Mouse (Mus musculus) CH12F3 (cell line): ENCODE results near the gene 8030411F24Rik.

Experiments used
- in situ Hi-C: fragments of 300-500 bp; cut with MboI; formaldehyde crosslinking; loops from 2 replicates; pipeline ENCODE4 v1.14.3; 2020; ENCODE audit warnings: low sequenced_read_pairs

The 8030411F24Rik gene

GRCm38 (mm10) chr2:148781709-148782108 is at the start of gene 8030411F24Rik:
TSS of gene 8030411F24Rik (plus strand) at chr2:148782009.
- in situ Hi-C loops, result no loop called here

GRCm38 (mm10) chr2:148732327-148733000 is 49.3 kb upstream of the 8030411F24Rik start, which contains the start of gene Napb:
TSS of gene Napb (minus strand) at chr2:148732467.
- in situ Hi-C loops, result no loop called here

GRCm38 (mm10) chr2:148743001-148743400 is 38.8 kb upstream of the 8030411F24Rik start:
- in situ Hi-C loops, result no loop called here

DNA sequence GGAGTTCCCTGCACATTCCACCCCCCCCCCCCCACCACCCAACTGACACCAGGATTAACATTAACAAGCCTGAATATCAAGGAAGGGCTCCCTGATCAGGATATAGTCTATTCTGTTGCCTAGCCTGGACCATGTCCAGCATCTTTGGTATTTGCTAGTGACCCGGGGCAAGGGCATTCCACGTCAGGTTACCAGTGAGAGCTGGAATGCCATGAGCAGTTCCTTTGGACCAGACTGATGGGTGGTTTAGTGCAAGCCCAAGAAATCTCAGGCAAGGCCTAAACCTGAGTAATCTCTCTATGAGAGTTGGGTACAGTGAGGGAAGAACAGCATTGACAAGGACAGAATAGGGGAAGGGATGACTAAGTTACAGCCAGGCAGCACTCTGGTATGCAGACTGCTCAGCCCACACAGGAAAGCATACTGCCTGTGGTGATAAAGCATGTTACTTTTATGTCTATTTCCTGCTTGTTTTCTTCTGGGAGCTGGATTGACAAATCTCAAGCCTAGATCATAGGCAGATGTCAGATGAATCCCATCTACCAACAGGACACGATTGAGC is 37.9 kb upstream of the 8030411F24Rik start:
- in situ Hi-C loops, result no loop called here

GRCm38 (mm10) chr2:148750058-148750457 is 31.8 kb upstream of the 8030411F24Rik start, which contains the start of gene Cstl1:
TSS of gene Cstl1 (plus strand) at chr2:148750358.
- in situ Hi-C loops, result loop anchor here (25.0 kb wide), 1 partner anchor 162 kb away; no protein-coding TSS in a partner anchor

DNA sequence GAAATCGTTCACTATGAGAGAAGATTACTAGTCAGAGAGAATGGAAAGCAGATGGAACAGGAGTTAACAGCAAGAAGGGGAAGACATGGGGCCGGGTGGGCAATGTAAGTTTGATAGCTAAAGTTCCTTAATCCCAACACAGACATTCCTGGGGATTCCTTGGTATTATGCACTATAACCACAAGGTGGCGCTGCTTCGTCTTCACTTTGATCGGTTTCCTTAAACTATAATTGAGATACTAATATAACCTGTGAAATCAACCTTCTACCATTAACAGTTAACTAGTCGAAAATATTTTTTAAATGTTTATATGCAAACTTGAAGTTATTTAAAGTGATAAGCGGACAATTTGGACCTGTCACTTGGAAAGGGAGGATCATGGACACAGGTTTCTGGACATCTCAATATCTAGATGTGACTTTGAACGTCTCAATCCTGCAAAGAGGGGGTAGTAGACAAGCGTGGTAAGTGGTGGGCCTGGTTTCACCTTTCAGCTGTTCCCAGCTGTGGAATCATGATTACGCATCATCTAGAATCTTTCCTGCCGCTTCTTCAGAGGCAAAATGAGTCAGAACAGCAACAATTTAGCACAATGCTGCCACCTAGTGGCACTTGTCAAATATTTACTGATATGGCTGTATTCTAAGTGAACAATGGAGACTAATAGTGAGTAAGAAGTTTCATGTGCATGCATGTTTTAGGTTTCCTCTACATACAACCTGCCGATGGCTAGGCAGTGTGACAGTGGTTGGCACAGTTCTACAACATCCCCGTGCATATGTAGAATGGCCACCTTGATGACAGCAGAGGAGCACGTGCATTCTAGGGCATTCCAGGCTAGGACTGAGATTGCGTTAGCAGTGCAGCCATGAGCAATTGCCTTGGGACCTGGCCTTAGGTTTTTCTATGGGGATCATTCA is 29.7 kb upstream of the 8030411F24Rik start:
- in situ Hi-C loops, result loop anchor here (25.0 kb wide), 1 partner anchor 160 kb away; no protein-coding TSS in a partner anchor

DNA sequence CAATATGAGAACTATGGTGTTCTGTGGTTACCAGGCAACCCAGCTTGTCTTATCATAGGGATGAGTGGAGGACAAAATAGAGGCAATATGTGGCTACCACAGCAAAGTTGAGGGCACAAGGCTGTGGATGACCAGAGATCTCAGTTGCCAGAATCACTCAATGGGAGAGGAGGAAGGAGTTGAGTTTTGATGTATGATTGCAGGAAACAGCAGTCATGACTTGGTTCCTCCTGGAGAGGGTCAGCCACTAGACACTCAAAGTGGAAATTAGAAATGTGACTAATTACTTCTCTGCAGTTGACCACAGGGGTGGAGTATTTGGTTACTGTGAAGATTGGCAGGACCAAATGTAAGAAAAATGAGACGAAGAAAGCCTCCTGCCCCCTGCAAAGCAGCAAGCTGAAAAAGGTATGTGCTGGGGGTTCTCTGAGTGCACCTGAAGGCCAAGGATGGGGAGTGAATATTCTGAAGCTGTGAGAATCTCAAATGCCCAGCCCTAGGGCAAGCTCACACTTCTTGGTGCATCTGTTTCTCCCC is 27.4 kb upstream of the 8030411F24Rik start:
- in situ Hi-C loops, result loop anchor here (25.0 kb wide), 1 partner anchor 158 kb away; no protein-coding TSS in a partner anchor

DNA sequence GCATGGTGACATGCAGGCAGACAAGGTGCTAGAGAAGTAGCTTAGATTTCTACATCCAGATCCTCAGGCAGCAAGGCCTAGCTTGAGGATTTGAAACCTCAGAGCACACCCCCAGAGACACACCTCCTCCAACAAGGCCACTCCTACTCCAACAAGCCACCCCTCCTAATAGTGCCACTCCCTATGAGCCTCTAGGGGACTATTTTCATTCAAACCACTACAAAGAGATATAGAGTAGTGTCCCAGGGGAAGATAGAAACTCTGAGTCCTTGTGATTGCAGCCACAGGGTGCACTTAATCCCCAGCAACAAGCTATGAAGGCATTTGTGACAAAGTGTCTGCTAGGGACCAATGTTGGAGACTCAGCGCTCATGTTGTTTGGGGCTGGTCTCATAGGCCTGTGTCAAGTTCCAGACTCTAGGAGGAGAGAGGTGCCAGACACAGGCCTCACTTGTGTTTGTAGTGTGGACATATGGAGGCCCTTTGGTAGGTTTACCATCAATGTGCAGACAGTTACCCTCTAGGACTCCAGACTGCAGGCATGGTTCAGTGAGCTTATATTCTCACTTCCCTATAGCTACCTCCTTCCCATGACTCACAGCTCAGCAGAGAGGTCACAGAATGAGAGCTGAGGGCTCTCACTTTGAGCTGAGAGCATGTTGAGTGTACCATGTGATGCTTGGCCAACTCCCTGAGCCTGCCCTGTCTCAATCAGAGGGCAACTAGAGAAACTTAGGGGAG is 18.0 kb upstream of the 8030411F24Rik start:
- in situ Hi-C loops, result loop anchor here (25.0 kb wide), 1 partner anchor 148 kb away; no protein-coding TSS in a partner anchor

DNA sequence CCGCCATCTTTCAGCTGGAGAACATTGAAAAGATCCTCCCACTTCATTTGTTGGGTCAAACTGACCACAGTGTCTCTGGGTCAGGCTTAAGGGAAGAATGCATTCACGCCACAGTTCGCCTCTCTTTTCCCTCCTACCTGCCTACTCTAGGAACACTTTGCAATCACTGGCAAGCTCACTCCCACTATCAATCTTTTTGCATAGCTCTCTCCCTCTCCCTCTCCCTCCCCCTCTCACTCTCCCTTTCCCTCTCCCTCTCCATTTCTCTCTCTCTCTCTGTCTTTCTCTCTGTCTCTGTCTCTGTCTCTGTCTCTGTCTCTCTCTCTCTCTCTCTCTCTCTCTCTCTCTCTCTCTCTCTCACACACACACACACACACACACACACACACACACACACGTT is 10.4 kb upstream of the 8030411F24Rik start, which contains the start of gene Cst11:
TSS of gene Cst11 (minus strand) at position 101 of the 400 bp plus-strand sequence.
- in situ Hi-C loops, result loop anchor here (25.0 kb wide), 1 partner anchor 141 kb away; no protein-coding TSS in a partner anchor

DNA sequence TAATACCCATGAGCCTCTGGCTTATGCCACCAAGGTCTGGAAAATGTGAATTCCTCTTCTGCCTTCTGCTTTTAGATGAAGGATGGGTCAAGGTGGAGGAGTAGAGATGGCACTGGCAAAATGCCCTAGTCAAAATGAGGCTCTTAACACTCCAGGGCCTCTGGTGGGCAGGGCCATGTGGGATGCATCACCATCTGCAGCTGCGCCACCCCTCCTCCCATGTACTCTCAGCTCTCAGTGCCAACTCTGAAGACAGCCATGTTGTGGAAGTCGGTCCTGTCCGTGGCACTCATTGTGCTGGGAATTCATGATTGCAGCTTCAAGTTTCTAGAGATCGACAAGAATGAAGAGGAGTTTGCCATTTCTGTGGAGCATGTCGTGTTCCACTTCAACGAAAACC is 7.3 kb downstream of the 8030411F24Rik start, which contains the start of gene Cst12:
TSS of gene Cst12 (plus strand) at position 220 of the 400 bp plus-strand sequence.
- in situ Hi-C loops, result no loop called here

- in situ Hi-C loops, result no loop called here
Measured at GRCm38 (mm10) chr2:148798485-148798884, 16.7 kb downstream of the 8030411F24Rik start, which contains the start of gene Cst8. TSS of gene Cst8 (plus strand) at chr2:148798785.

GRCm38 (mm10) chr2:148801491-148801921 is 19.7 kb downstream of the 8030411F24Rik start:
- in situ Hi-C loops, result no loop called here

DNA sequence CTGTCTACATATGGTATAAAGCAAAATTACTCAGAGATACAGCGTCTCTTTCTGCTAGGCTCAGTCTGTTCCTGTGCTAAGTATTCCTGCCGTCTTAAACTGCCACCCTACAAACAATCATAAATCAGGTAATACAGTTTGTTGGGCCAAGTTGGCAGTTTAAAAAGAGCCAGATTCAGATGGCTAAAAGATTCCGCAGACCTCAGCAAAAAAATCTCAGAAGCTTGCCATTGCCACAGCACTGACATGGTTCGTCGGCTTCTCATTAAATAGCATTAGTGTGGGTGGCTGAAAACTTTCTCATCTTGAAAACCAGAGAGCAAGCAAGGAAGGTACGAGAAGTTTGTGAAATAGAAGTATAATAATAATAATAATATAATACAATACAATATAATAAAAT is 24.9 kb downstream of the 8030411F24Rik start:
- in situ Hi-C loops, result no loop called here

DNA sequence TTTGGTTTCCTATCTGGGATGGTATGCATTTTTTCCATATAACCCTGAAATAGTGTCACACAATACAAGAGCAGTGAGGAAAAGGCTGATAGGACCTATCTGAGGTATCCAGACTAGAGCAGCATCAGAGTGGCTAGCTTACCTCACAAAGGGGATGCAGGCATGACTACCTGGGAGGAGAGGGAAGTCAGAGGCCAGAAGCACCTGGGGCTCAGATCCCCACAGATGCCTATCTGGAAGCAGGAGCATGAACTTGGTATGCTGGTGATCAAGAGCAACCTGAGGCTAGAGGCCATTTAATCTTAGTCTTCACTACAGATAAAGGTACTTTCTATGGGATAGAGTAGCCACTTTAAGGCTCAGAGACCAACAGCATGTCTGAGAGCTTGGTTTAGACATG is 38.1 kb downstream of the 8030411F24Rik start, which contains the start of gene Cst13:
TSS of gene Cst13 (plus strand) at position 173 of the 400 bp plus-strand sequence.
- in situ Hi-C loops, result no loop called here

- in situ Hi-C loops, result no loop called here
Measured at GRCm38 (mm10) chr2:148825986-148826385, 44.2 kb downstream of the 8030411F24Rik start.

GRCm38 (mm10) chr2:148834912-148835311 is 53.1 kb downstream of the 8030411F24Rik start, which contains the start of gene Cst9:
TSS of gene Cst9 (plus strand) at chr2:148835147.
- in situ Hi-C loops, result no loop called here
